15 mouse cellular contexts compared by ENCODE assay signal in the genomic region with DNA sequence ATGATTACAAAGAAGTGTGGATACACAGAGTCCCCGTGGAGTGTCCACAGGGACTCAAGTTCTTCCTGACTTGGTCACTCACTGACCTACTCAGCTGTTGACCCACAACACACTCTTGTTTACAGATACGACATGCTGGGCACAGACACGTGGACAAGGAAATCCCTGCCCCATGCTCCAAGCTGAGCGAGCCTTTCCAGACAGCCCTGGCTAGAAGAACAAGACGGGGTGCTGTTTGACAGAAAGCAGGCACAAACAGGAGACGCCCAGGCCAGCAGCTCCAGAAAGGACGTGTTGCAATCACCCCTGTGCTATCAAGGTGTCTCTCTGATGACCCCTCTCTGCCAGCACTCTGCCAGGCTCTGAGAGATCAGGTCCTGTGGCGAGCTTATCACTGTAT.
DNase-seq lines count a peak whose midpoint lies in the region; ATAC-seq lines count a peak whose summit lies in the region.
"Had no signal": no experiment of that assay in that cellular context is flagged by ENCODE, and none has a peak within 500 bp of the region (broad histone marks: within the 10 kb centered on the region; RNA-seq: fewer than 3 reads in every experiment).

No protein-coding gene starts in this region.

- intact Hi-C loops in left cerebral cortex, postnatal 36 days (cut with DNase I) = no loop called here

- H3K27me3 ChIP-seq in heart, embryonic 12.5 days (replicated peaks) = no peaks in the 10 kb centered on the region
- H3K27me3 ChIP-seq in forebrain, embryonic 14.5 days (replicated peaks; ENCODE audit: control insufficient read depth, insufficient read depth, low read length) = no peaks in the 10 kb centered on the region
- H3K27me3 ChIP-seq: limb, embryonic 12.5 days had no signal

- no peaks in the 10 kb centered on the region for H3K36me3 ChIP-seq in heart, embryonic 12.5 days
- no peaks in the 10 kb centered on the region for H3K36me3 ChIP-seq in forebrain, embryonic 14.5 days (ENCODE audit: control insufficient read depth, insufficient read depth, low read length)
- H3K36me3 ChIP-seq: limb, embryonic 12.5 days had no signal

- WGBS in heart, embryonic 12.5 days = 19% methylated on average over 8 of the region's 8 CpGs
- 79% methylated on average over 8 of the region's 8 CpGs for WGBS in forebrain, embryonic 14.5 days

- no peaks in the 10 kb centered on the region for H3K9me3 ChIP-seq in heart, embryonic 12.5 days (replicated peaks)
- H3K9me3 ChIP-seq in forebrain, embryonic 14.5 days (replicated peaks; ENCODE audit: control insufficient read depth, low read length) = no peaks in the 10 kb centered on the region
- H3K9me3 ChIP-seq: limb, embryonic 12.5 days had no signal

- H3K4me2 ChIP-seq in heart, embryonic 12.5 days = no peak overlapping the region
- H3K4me2 ChIP-seq in forebrain, embryonic 14.5 days (ENCODE audit: low read length) = no peak overlapping the region
- H3K4me2 ChIP-seq: limb, embryonic 12.5 days; lung, embryonic 14.5 days had no signal

- no peak overlapping the region for H3K9ac ChIP-seq in heart, embryonic 12.5 days
- no peak overlapping the region for H3K9ac ChIP-seq in forebrain, embryonic 14.5 days (ENCODE audit: low read length)
- H3K9ac ChIP-seq: limb, embryonic 12.5 days; lung, embryonic 14.5 days had no signal

- peaks cover 14% of the 10 kb centered on the region for H3K4me1 ChIP-seq in heart, embryonic 12.5 days (replicated peaks)
- no peaks in the 10 kb centered on the region for H3K4me1 ChIP-seq in forebrain, embryonic 14.5 days (ENCODE audit: control insufficient read depth, insufficient read depth, low read length)

- no peak overlapping the region for H3K4me3 ChIP-seq in heart, embryonic 12.5 days
- no peak overlapping the region for H3K4me3 ChIP-seq in forebrain, embryonic 14.5 days (ENCODE audit: low read depth, low read length)
- H3K4me3 ChIP-seq: limb, embryonic 12.5 days had no signal

- peak; percentile 12 to 37 for DNase-seq in lung, adult 18-20 months
- DNase-seq in lung, postnatal 4 days = no peak
- peak; percentile 33 for DNase-seq in heart, postnatal 4 days
- DNase-seq in urinary bladder, postnatal 36 days (ENCODE audit: low spot score in 2 of 2) = peak; percentile 18 to 56
- no peak for DNase-seq in left cerebral cortex, postnatal 36 days (ENCODE audit: low spot score in 2 of 2)
- no peak for DNase-seq in forebrain, embryonic 14.5 days (ENCODE audit: low spot score)
- DNase-seq: adrenal gland, postnatal 25 days; cerebellum, adult 18-20 months; lung, embryonic 14.5 days; midbrain, embryonic 14.5 days; retina, postnatal 1 day; thymus, postnatal 25 days had no signal

- H3K27ac ChIP-seq in heart, embryonic 12.5 days (ENCODE audit: poor library complexity, severe bottlenecking) = no peak overlapping the region
- no peak overlapping the region for H3K27ac ChIP-seq in forebrain, embryonic 14.5 days (ENCODE audit: low read depth, low read length)
- H3K27ac ChIP-seq: limb, embryonic 12.5 days had no signal

- 0 out of 2 replicates have a peak, but pooled peaks have one; percentile 26 for ATAC-seq in heart, embryonic 12.5 days (ENCODE audit: insufficient number of reproducible peaks, low FRiP score)
- ATAC-seq in forebrain, embryonic 14.5 days = no peak
- ATAC-seq: hindbrain, embryonic 16.5 days had no signal

Comparison
In these comparisons a context has a peak if more than half of its experiments do, and no peak if none do; other contexts are left out.
1. DNase-seq: peak in lung, adult 18-20 months (2 of 2), heart, postnatal 4 days (single experiment) and urinary bladder, postnatal 36 days (2 of 2); none in lung, postnatal 4 days (0 of 2), left cerebral cortex, postnatal 36 days (0 of 2) and forebrain, embryonic 14.5 days (single experiment).